Mouse (Mus musculus) heart, adult 2 months (tissue): Measurements from ENCODE around the gene Dlg1. TPM values are rescaled to one million over a fixed set of nuclear protein-coding genes. Genes with fewer than 3 reads are reported as not detected.

Experiments
- DNase-seq, 2 experiments: peaks; one replicate each; pipeline ENCODE4 v3.0.0; 2021
- H3K27ac ChIP-seq: fragments of 200-600 bp; 2 replicates; pipeline ENCODE4 v1.8.1; 2022
- H3K27me3 ChIP-seq: fragments of 200-500 bp; 2 replicates; pipeline ENCODE4 v1.6.1; 2012; ENCODE audit warnings: mild to moderate bottlenecking, low read length, inconsistent platforms, mixed read lengths; ENCODE audit not compliant: control insufficient read depth, insufficient read depth
- H3K36me3 ChIP-seq: fragments of 200-500 bp; 2 replicates; pipeline ENCODE4 v1.6.1; 2012; ENCODE audit warnings: low read length, inconsistent platforms; ENCODE audit not compliant: control insufficient read depth, insufficient read depth
- H3K4me1 ChIP-seq: fragments of 200-500 bp; 2 replicates; pipeline ENCODE4 v1.6.1; 2011; ENCODE audit warnings: low read length; ENCODE audit not compliant: control insufficient read depth, insufficient read depth
- H3K4me3 ChIP-seq: fragments of 200-600 bp; 2 replicates; pipeline ENCODE4 v1.8.1; 2022
- H3K79me2 ChIP-seq: fragments of 200-500 bp; replicated peaks from 2 replicates; pipeline ENCODE4 v1.6.1; 2012; ENCODE audit warnings: mild to moderate bottlenecking, inconsistent platforms, low read length, moderate library complexity, mixed read lengths; ENCODE audit not compliant: control insufficient read depth, insufficient read depth
- H3K9ac ChIP-seq: fragments of 200-500 bp; 2 replicates; pipeline ENCODE4 v1.6.1; 2012; ENCODE audit warnings: low read depth, mild to moderate bottlenecking, control low read depth, inconsistent platforms, low read length, mixed read lengths
- CTCF ChIP-seq: fragments of 200-600 bp; IDR thresholded peaks from 2 replicates; pipeline ENCODE4 v1.8.1; 2022; ENCODE audit warnings: antibody characterized with exemption, mild to moderate bottlenecking, moderate library complexity
- EP300 ChIP-seq: fragments of 200-500 bp; IDR thresholded peaks from 2 replicates; pipeline ENCODE4 v1.6.1; 2011; ENCODE audit warnings: low read depth, low read length, control low read depth; ENCODE audit not compliant: insufficient read depth
- POLR2A ChIP-seq: fragments of 200-500 bp; IDR thresholded peaks from 2 replicates; pipeline ENCODE4 v1.6.1; 2011; ENCODE audit warnings: mild to moderate bottlenecking, low read depth, low read length, control low read depth; ENCODE audit not compliant: insufficient read depth
- WGBS: fragments of 180-500 bp; shearing (Covaris S2); methylation state at CpG from one replicate; pipeline ENCODE4 v1.1.7; 2018; 5-methylcytosine and 5-hydroxymethylcytosine counted together
- intact Hi-C: fragments of 180-260 bp; cut with DNase I; formaldehyde crosslinking; loops from one replicate; pipeline ENCODE4 v1.15.1; 2025
- polyA plus RNA-seq: library from polyadenylated mRNA; depleted of rRNA; stranded (reverse); fragments of >200 nt; gene quantifications from 2 replicates; pipeline ENCODE4 v1.2.3, GENCODE M21; 2012
- total RNA-seq, 2 experiments: library from RNA; stranded (reverse); gene quantifications; 2 replicates each; pipeline ENCODE4 v1.2.3; 2021

The Dlg1 gene
- total and polyA plus RNA-seq, 3 experiments: 14.9 to 61.9 (median 56.2) TPM

DNA sequence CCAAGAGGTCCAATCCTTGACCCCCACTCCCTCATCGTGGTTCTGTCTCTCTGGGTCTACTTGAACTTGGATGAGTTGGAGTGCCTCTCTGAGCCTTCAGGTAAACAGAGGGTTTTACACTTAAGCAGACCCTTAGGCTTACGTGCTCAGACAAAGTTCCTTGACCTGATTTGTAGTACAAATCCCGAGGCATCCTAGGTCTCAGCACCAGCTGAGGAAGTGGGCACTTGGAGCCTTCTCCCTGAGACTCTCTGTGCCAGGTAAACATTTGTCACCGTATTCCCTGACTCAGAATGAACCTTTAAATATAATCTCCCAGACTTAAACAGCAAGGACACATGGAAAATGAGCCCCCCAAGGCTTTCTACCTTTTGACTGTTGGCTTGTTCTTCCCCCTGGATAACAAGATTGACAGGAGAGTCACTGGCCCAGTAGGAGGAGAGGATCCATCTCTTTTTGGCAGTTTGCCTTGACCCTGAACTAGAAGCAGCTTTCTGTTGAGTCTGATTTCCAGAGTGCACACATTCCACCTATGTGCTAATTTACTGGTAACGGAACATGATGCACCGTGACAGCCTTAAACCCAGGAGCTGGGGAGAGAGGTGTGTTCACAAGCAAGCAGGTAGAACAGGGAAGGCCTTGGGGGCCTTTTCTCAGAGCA lies 43.4 kb upstream of the Dlg1 start:
- 80% methylated on average over 6 of the region's 6 CpGs for WGBS
- Histone ChIP-seq H3K27ac (no peak overlapping the region), H3K4me3 (no peak overlapping the region), H3K27me3 (no peaks in the 10 kb centered on the region), H3K9ac (no peak overlapping the region), H3K79me2 (no peaks in the 10 kb centered on the region), H3K36me3 (no peaks in the 10 kb centered on the region), H3K4me1 (peaks cover 7% of the 10 kb centered on the region)
- TF ChIP-seq POLR2A: no peak
- no peak for TF ChIP-seq CTCF
- no peak for TF ChIP-seq EP300
- DNase-seq: no peak
- intact Hi-C loops: no loop called here

DNA sequence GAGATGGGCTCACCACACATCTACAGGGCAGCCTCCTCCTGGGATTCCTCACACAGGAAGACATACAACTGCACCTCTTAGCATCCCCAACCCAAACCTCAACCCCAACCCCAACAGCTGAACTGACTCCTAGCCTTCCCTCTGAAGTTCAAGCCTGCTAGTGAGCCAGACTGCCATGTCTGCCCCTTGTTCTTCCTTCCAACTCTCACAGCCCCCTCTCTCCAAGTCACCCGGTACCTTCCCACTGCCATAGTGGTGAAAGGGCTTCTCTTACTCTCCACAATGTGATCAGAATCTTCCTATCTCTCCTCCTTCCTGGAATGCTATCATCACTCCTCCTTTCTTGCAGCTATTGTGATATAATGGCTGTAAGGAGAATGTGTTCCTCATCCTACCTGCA lies 40.9 kb upstream of the Dlg1 start:
- H3K79me2 ChIP-seq: no peaks in the 10 kb centered on the region
- H3K36me3 ChIP-seq: no peaks in the 10 kb centered on the region
- 97% methylated on average over 1 of the region's 1 CpGs for WGBS
- H3K9ac ChIP-seq: no peak overlapping the region
- peaks cover 7% of the 10 kb centered on the region for H3K4me1 ChIP-seq
- no peak overlapping the region for H3K4me3 ChIP-seq
- intact Hi-C loops: no loop called here
- no peak for DNase-seq
- H3K27me3 ChIP-seq: no peaks in the 10 kb centered on the region
- H3K27ac ChIP-seq: no peak overlapping the region
- TF ChIP-seq EP300 (no peak), POLR2A (no peak), CTCF (no peak)

DNA sequence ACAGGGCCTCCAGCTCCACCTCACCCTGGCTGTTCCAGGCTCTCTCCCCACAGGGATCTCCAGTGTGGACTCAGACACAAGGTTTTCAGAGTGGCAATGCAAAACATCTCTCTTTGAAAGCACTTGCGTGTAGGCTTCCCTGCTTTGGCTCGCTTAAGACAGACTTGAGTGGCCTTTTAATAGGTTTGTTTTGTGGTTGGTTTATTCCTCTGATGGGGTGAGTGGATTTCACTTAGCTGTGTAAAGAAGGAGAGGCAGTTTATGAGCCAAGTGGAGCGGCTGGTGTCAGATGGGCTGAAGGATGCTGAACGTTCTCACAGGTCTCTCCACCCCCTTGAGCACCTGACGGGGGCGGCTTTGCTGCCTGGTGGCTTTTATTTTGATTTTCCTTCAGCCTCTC lies 40.1 kb upstream of the Dlg1 start:
- TF ChIP-seq CTCF (no peak), POLR2A (no peak), EP300 (no peak)
- Histone ChIP-seq H3K36me3 (no peaks in the 10 kb centered on the region), H3K4me1 (peaks cover 5% of the 10 kb centered on the region), H3K79me2 (no peaks in the 10 kb centered on the region), H3K27ac (no peak overlapping the region), H3K9ac (no peak overlapping the region), H3K4me3 (no peak overlapping the region), H3K27me3 (no peaks in the 10 kb centered on the region)
- DNase-seq: no peak
- intact Hi-C loops: no loop called here
- WGBS: 89% methylated on average over 6 of the region's 6 CpGs

DNA sequence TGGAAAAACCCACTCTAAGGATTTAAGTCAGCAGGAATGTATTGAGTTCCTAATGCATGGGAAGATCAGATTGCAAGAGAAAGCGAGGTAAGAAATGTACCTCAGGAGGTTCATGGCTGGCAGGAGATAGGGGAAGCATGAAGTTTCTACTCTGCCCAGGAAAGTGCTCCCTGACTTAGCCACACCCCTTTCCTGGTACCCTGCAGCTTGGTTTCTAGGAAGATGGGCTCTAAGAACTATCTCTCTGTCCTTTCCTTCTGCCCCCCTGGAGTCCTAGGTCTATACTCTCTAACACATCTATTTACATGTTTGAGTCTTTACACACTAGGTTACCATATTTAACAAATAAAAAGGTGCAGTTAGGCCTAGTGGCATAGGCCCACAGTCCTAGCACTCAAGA lies 38.5 kb upstream of the Dlg1 start:
- H3K4me1 ChIP-seq: peaks cover 2% of the 10 kb centered on the region; the same call in 1 of the 2 replicates
- no peak overlapping the region for H3K27ac ChIP-seq
- H3K9ac ChIP-seq: no peak overlapping the region
- no peak overlapping the region for H3K4me3 ChIP-seq
- DNase-seq: no peak
- H3K27me3 ChIP-seq: no peaks in the 10 kb centered on the region
- TF ChIP-seq EP300: no peak
- 77% methylated on average over 1 of the region's 1 CpGs for WGBS
- no peaks in the 10 kb centered on the region for H3K79me2 ChIP-seq
- no peaks in the 10 kb centered on the region for H3K36me3 ChIP-seq
- intact Hi-C loops: no loop called here

DNA sequence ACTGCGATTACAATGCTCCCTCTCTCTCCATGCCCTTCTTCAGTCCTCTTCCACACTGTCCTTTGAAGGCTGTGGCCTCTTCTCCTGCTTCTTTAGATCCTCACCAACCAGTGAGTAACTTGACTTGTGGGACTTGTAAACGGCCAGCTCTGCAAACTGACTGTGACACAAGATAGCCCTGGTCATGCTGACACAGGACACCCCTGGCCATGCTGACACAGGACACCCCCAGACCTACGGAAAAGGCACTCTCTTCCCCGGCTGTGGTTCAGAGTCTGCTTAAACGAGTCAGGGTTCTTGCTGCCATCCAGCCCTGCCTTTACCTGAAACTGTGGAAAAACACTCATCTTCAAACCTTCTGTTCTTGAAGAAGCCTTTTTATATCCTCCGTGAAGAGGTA lies 36.9 kb upstream of the Dlg1 start:
- Histone ChIP-seq H3K4me1 (no peaks in the 10 kb centered on the region), H3K4me3 (no peak overlapping the region), H3K79me2 (no peaks in the 10 kb centered on the region), H3K27ac (no peak overlapping the region), H3K36me3 (no peaks in the 10 kb centered on the region), H3K27me3 (no peaks in the 10 kb centered on the region), H3K9ac (no peak overlapping the region)
- TF ChIP-seq POLR2A: no peak
- no peak for TF ChIP-seq EP300
- TF ChIP-seq CTCF: no peak
- intact Hi-C loops: no loop called here
- WGBS: 78% methylated on average over 6 of the region's 6 CpGs
- no peak for DNase-seq

DNA sequence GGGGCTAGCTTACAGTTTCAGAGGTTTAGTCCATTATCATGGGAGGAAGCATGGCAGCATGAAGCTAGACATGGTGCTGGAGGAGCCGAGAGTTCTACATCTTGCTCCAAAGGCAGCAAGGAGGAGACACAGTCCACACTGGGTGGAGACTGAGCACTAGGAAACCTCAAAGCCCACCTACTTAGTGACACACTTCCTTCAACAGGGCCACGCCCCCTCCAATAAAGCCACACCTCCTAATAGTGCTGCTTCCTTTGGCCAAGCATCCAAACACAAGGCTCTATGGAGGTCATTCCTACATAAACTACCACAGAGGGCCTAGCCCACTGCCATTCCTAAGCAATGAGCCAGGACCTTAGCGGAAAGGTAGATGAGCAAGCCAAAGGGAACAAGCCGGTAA lies 32.9 kb upstream of the Dlg1 start:
- Histone ChIP-seq H3K79me2 (no peaks in the 10 kb centered on the region), H3K36me3 (no peaks in the 10 kb centered on the region), H3K27ac (no peak overlapping the region), H3K27me3 (no peaks in the 10 kb centered on the region), H3K9ac (no peak overlapping the region), H3K4me1 (no peaks in the 10 kb centered on the region), H3K4me3 (no peak overlapping the region)
- DNase-seq: no peak
- WGBS: 91% methylated on average over 4 of the region's 4 CpGs
- intact Hi-C loops: no loop called here
- TF ChIP-seq POLR2A: no peak
- TF ChIP-seq EP300: no peak
- no peak for TF ChIP-seq CTCF
